Mouse (Mus musculus): ENCODE measurements at regions not wholly inside any gene's neighbourhood (a gene's known extent, or its start where the extent isn't known, plus 50 kb on each side); places are given as distances from the start of the nearest gene placed in this dataset.

DNA sequence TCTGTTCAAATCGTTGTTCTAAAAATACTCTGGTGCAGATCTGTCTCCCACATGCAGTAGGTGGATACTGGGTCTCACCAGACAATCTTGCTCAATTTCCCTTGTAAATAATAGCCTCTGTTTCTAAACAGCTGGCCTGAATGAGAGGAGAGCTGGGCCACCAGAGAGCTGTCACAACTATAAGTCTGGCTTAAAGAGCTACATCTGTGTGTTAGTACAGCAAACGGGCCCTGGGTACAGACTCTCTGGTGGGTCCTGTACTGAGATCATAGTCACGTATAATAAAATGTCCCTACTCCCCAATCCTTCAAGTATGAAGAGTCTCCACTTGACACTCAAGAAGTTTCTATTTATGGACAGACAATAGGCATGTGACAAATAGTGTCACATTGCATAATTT, 375.7 kb upstream of the Noct start:
- ATAC-seq = no peak
- no peak overlapping the region for H3K4me3 ChIP-seq (ENCODE audit: low read depth, low read length)
- H3K36me3 ChIP-seq (ENCODE audit: control insufficient read depth, insufficient read depth) = no peaks in the 10 kb centered on the region
- WGBS = 54% methylated on average over 3 of the region's 3 CpGs
- TF ChIP-seq CTCF (IDR thresholded peaks at IDR 0.05; ENCODE audit: low read depth) = no peak
- no peak overlapping the region for H3K27ac ChIP-seq (ENCODE audit: low read depth, low read length)
- no peak overlapping the region for H3K9ac ChIP-seq (ENCODE audit: low read depth, low read length)
- no peaks in the 10 kb centered on the region for H3K9me3 ChIP-seq (ENCODE audit: control insufficient read depth)
- no peaks in the 10 kb centered on the region for H3K4me1 ChIP-seq (replicated peaks; ENCODE audit: control insufficient read depth, insufficient read depth, low read length)
- H3K4me2 ChIP-seq (replicated peaks; ENCODE audit: low read depth) = no peak overlapping the region
- no peaks in the 10 kb centered on the region for H3K27me3 ChIP-seq (replicated peaks; ENCODE audit: control insufficient read depth, insufficient read depth, low read length)

GRCm38 (mm10) chr3:50851083-50851637, 373.1 kb upstream of the Noct start:
- Histone ChIP-seq H3K9ac (ENCODE audit: low read depth, low read length) (no peak overlapping the region), H3K27ac (ENCODE audit: low read depth, low read length) (no peak overlapping the region), H3K27me3 (replicated peaks; ENCODE audit: control insufficient read depth, insufficient read depth, low read length) (no peaks in the 10 kb centered on the region), H3K9me3 (ENCODE audit: control insufficient read depth) (no peaks in the 10 kb centered on the region), H3K4me2 (replicated peaks; ENCODE audit: low read depth) (no peak overlapping the region), H3K4me3 (ENCODE audit: low read depth, low read length) (no peak overlapping the region), H3K36me3 (ENCODE audit: control insufficient read depth, insufficient read depth) (no peaks in the 10 kb centered on the region), H3K4me1 (replicated peaks; ENCODE audit: control insufficient read depth, insufficient read depth, low read length) (no peaks in the 10 kb centered on the region)
- ATAC-seq = no peak
- WGBS = 80% methylated on average over 5 of the region's 5 CpGs
- TF ChIP-seq CTCF (IDR thresholded peaks at IDR 0.05; ENCODE audit: low read depth) = no peak

- H3K27me3 ChIP-seq (replicated peaks; ENCODE audit: control insufficient read depth, insufficient read depth, low read length) = no peaks in the 10 kb centered on the region
- 0 out of 2 replicates have a peak, but pooled peaks have one; percentile 38 for ATAC-seq
- 97% methylated on average over 1 of the region's 1 CpGs for WGBS
- H3K9me3 ChIP-seq (ENCODE audit: control insufficient read depth) = no peaks in the 10 kb centered on the region
- H3K27ac ChIP-seq (ENCODE audit: low read depth, low read length) = no peak overlapping the region
- H3K9ac ChIP-seq (ENCODE audit: low read depth, low read length) = no peak overlapping the region
- no peaks in the 10 kb centered on the region for H3K4me1 ChIP-seq (replicated peaks; ENCODE audit: control insufficient read depth, insufficient read depth, low read length)
- H3K36me3 ChIP-seq (ENCODE audit: control insufficient read depth, insufficient read depth) = no peaks in the 10 kb centered on the region
- H3K4me3 ChIP-seq (ENCODE audit: low read depth, low read length) = no peak overlapping the region
- H3K4me2 ChIP-seq (replicated peaks; ENCODE audit: low read depth) = no peak overlapping the region
- no peak for TF ChIP-seq CTCF (IDR thresholded peaks at IDR 0.05; ENCODE audit: low read depth)
These were observed 357.1 kb upstream of the Noct start for GRCm38 (mm10) chr3:50867105-50867504.

DNA sequence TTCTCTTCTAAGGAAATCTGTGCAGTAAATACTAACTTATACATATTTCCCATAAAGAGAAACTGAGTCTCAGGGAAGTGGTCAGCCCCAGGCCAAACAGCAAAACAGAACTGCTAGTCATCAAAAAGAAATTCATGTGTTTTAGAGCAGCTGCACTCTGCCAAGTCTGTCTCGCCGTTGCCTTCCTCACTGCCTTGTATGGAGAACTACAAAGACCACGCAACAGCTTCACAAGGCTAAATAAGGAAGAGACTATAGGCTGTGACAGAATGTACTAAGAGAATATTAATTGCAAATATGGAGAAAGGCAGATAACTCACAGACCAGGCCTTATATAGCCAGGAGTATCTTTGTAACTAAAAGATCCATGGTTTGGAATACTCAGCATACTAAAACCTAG, 355.0 kb upstream of the Noct start:
- Histone ChIP-seq H3K4me3 (ENCODE audit: low read depth, low read length) (no peak overlapping the region), H3K4me1 (replicated peaks; ENCODE audit: control insufficient read depth, insufficient read depth, low read length) (no peaks in the 10 kb centered on the region), H3K27me3 (replicated peaks; ENCODE audit: control insufficient read depth, insufficient read depth, low read length) (no peaks in the 10 kb centered on the region), H3K9ac (ENCODE audit: low read depth, low read length) (no peak overlapping the region), H3K36me3 (ENCODE audit: control insufficient read depth, insufficient read depth) (no peaks in the 10 kb centered on the region), H3K9me3 (ENCODE audit: control insufficient read depth) (no peaks in the 10 kb centered on the region), H3K4me2 (replicated peaks; ENCODE audit: low read depth) (no peak overlapping the region), H3K27ac (ENCODE audit: low read depth, low read length) (no peak overlapping the region)
- ATAC-seq = no peak
- no peak for TF ChIP-seq CTCF (IDR thresholded peaks at IDR 0.05; ENCODE audit: low read depth)
- WGBS = 85% methylated on average over 3 of the region's 3 CpGs

- H3K9me3 ChIP-seq (ENCODE audit: control insufficient read depth) = no peaks in the 10 kb centered on the region
- WGBS = 82% methylated on average over 4 of the region's 4 CpGs
- no peaks in the 10 kb centered on the region for H3K27me3 ChIP-seq (replicated peaks; ENCODE audit: control insufficient read depth, insufficient read depth, low read length)
- H3K4me1 ChIP-seq (replicated peaks; ENCODE audit: control insufficient read depth, insufficient read depth, low read length) = no peaks in the 10 kb centered on the region
- TF ChIP-seq CTCF (IDR thresholded peaks at IDR 0.05; ENCODE audit: low read depth) = no peak
- H3K9ac ChIP-seq (ENCODE audit: low read depth, low read length) = no peak overlapping the region
- no peak overlapping the region for H3K4me3 ChIP-seq (ENCODE audit: low read depth, low read length)
- no peak overlapping the region for H3K27ac ChIP-seq (ENCODE audit: low read depth, low read length)
- no peak for ATAC-seq
- H3K4me2 ChIP-seq (replicated peaks; ENCODE audit: low read depth) = no peak overlapping the region
- no peaks in the 10 kb centered on the region for H3K36me3 ChIP-seq (ENCODE audit: control insufficient read depth, insufficient read depth)
These were observed 345.2 kb upstream of the Noct start for GRCm38 (mm10) chr3:50879050-50879449.

GRCm38 (mm10) chr3:50879595-50879994, 344.7 kb upstream of the Noct start:
- H3K4me2 ChIP-seq (replicated peaks; ENCODE audit: low read depth) = no peak overlapping the region
- no peaks in the 10 kb centered on the region for H3K27me3 ChIP-seq (replicated peaks; ENCODE audit: control insufficient read depth, insufficient read depth, low read length)
- WGBS = 83% methylated on average over 8 of the region's 8 CpGs
- no peaks in the 10 kb centered on the region for H3K4me1 ChIP-seq (replicated peaks; ENCODE audit: control insufficient read depth, insufficient read depth, low read length)
- H3K9ac ChIP-seq (ENCODE audit: low read depth, low read length) = no peak overlapping the region
- no peak for ATAC-seq
- no peak overlapping the region for H3K27ac ChIP-seq (ENCODE audit: low read depth, low read length)
- H3K9me3 ChIP-seq (ENCODE audit: control insufficient read depth) = no peaks in the 10 kb centered on the region
- no peak for TF ChIP-seq CTCF (IDR thresholded peaks at IDR 0.05; ENCODE audit: low read depth)
- no peaks in the 10 kb centered on the region for H3K36me3 ChIP-seq (ENCODE audit: control insufficient read depth, insufficient read depth)
- no peak overlapping the region for H3K4me3 ChIP-seq (ENCODE audit: low read depth, low read length)
